Mouse (Mus musculus) heart, embryonic 11.5 days (tissue): Measurements from ENCODE around the gene Oat. TPM values are rescaled to one million over a fixed set of nuclear protein-coding genes. Genes with fewer than 3 reads are reported as not detected.
A peak's percentile ranks its signal among the peaks of the same experiment; 100 is the strongest.

Experiments used
- ATAC-seq: fragments of 200-750 bp; cut with Nextera tagmentation; replicated peaks from 2 replicates; pipeline ENCODE4 v1.8.0; 2017; ENCODE audit warnings: moderate library complexity; ENCODE audit not compliant: insufficient number of reproducible peaks, low FRiP score, low TSS enrichment
- H3K27ac ChIP-seq: fragments of 300-500 bp; sonication (generic); 2 replicates; pipeline ENCODE4 v1.5.1; 2014; ENCODE audit warnings: mild to moderate bottlenecking, low read depth, low read length
- H3K27me3 ChIP-seq: fragments of 300-500 bp; sonication (generic); 2 replicates; pipeline ENCODE4 v1.6.1; 2014; ENCODE audit warnings: mild to moderate bottlenecking, low read length, mixed read lengths; ENCODE audit not compliant: control insufficient read depth, insufficient read depth
- H3K36me3 ChIP-seq: fragments of 300-500 bp; sonication (generic); 2 replicates; pipeline ENCODE4 v1.6.1; 2014; ENCODE audit warnings: mild to moderate bottlenecking, low read length, moderate library complexity, mixed read lengths; ENCODE audit not compliant: control insufficient read depth, insufficient read depth
- H3K4me1 ChIP-seq: fragments of 300-500 bp; sonication (generic); 2 replicates; pipeline ENCODE4 v1.6.1; 2014; ENCODE audit warnings: low read length; ENCODE audit not compliant: control insufficient read depth, insufficient read depth
- H3K4me2 ChIP-seq: fragments of 300-500 bp; sonication (generic); 2 replicates; pipeline ENCODE4 v1.6.1; 2014; ENCODE audit warnings: mild to moderate bottlenecking, moderate library complexity
- H3K4me3 ChIP-seq: fragments of 300-500 bp; sonication (generic); 2 replicates; pipeline ENCODE4 v1.5.1; 2014; ENCODE audit warnings: low read depth, low read length
- H3K9ac ChIP-seq: fragments of 300-500 bp; sonication (generic); 2 replicates; pipeline ENCODE4 v1.6.1; 2014; ENCODE audit warnings: mild to moderate bottlenecking, low read depth, low read length, moderate library complexity
- H3K9me3 ChIP-seq: fragments of 300-500 bp; sonication (generic); replicated peaks from 2 replicates; pipeline ENCODE4 v1.6.1; 2016; ENCODE audit warnings: low read length; ENCODE audit not compliant: control insufficient read depth
- WGBS: fragments of 180-500 bp; shearing (Covaris S2); extraction: QIAGEN DNeasy Blood & Tissue Kit; methylation state at CpG from one replicate; pipeline ENCODE4 v1.1.7; 2014; ENCODE audit not compliant: insufficient replicate concordance; 5-methylcytosine and 5-hydroxymethylcytosine counted together
- polyA plus RNA-seq: library from polyadenylated mRNA; unstranded; fragments of >200 nt; fragmentation: Nextera tagmentation; extraction: Ambion mirVana; gene quantifications from 2 replicates; pipeline ENCODE4 v1.2.1, GENCODE M21; 2014

The Oat gene
- polyA plus RNA-seq, 1 experiment from 2014 or later: 162 TPM

- Histone ChIP-seq H3K4me1 (peaks cover 6% of the 10 kb centered on the region; the same call in 1 of the 2 replicates), H3K4me2 (peak within 1 kb of the TSS; percentile 74), H3K4me3 (peak within 1 kb of the TSS; percentile 57), H3K27me3 (peaks cover 2% of the 10 kb centered on the region; the same call in 1 of the 2 replicates), H3K9me3 (no peaks in the 10 kb centered on the region), H3K27ac (no peak within 1 kb of the TSS), H3K36me3 (no peaks in the 10 kb centered on the region), H3K9ac (peak within 1 kb of the TSS; percentile 68)
- peak; percentile 79 for ATAC-seq
- WGBS: 7% methylated on average over 44 of the region's 44 CpGs
Measured at GRCm38 (mm10) chr7:132610468-132611318, 34.5 kb upstream of the Oat start, which contains the start of gene Lhpp. Gene Lhpp (plus strand): TSS chr7:132610638.

GRCm38 (mm10) chr7:132608316-132609020, 32.3 kb upstream of the Oat start:
- H3K9ac ChIP-seq: no peak overlapping the region
- no peaks in the 10 kb centered on the region for H3K9me3 ChIP-seq
- H3K4me2 ChIP-seq: no peak overlapping the region
- H3K4me1 ChIP-seq: no peaks in the 10 kb centered on the region
- H3K36me3 ChIP-seq: no peaks in the 10 kb centered on the region
- peaks cover 5% of the 10 kb centered on the region for H3K27me3 ChIP-seq
- no peak for ATAC-seq
- no peak overlapping the region for H3K4me3 ChIP-seq
- H3K27ac ChIP-seq: no peak overlapping the region
- 83% methylated on average over 4 of the region's 4 CpGs for WGBS

GRCm38 (mm10) chr7:132605689-132606088, 29.5 kb upstream of the Oat start:
- no peak overlapping the region for H3K9ac ChIP-seq
- H3K36me3 ChIP-seq: no peaks in the 10 kb centered on the region
- ATAC-seq: no peak
- H3K27ac ChIP-seq: no peak overlapping the region
- H3K4me3 ChIP-seq: no peak overlapping the region
- H3K27me3 ChIP-seq: peaks cover 27% of the 10 kb centered on the region
- no peaks in the 10 kb centered on the region for H3K4me1 ChIP-seq
- H3K9me3 ChIP-seq: no peaks in the 10 kb centered on the region
- no peak overlapping the region for H3K4me2 ChIP-seq
- 54% methylated on average over 5 of the region's 5 CpGs for WGBS

GRCm38 (mm10) chr7:132604720-132605119, 28.5 kb upstream of the Oat start:
- Histone ChIP-seq H3K4me3 (no peak overlapping the region), H3K4me2 (no peak overlapping the region), H3K9ac (no peak overlapping the region), H3K27ac (no peak overlapping the region), H3K27me3 (peaks cover 37% of the 10 kb centered on the region), H3K36me3 (no peaks in the 10 kb centered on the region), H3K9me3 (no peaks in the 10 kb centered on the region), H3K4me1 (0 out of 2 replicates have a peak, but pooled peaks cover 2% of the 10 kb centered on the region)
- ATAC-seq: no peak
- WGBS: 71% methylated on average over 4 of the region's 4 CpGs

GRCm38 (mm10) chr7:132600926-132601325, 24.7 kb upstream of the Oat start:
- H3K9me3 ChIP-seq: no peaks in the 10 kb centered on the region
- H3K36me3 ChIP-seq: no peaks in the 10 kb centered on the region
- no peak overlapping the region for H3K27ac ChIP-seq
- H3K4me3 ChIP-seq: no peak overlapping the region
- peaks cover 72% of the 10 kb centered on the region for H3K27me3 ChIP-seq
- 13% methylated on average over 8 of the region's 8 CpGs for WGBS
- no peak for ATAC-seq
- peaks cover 14% of the 10 kb centered on the region; the same call in 1 of the 2 replicates for H3K4me1 ChIP-seq
- no peak overlapping the region for H3K4me2 ChIP-seq
- no peak overlapping the region for H3K9ac ChIP-seq

GRCm38 (mm10) chr7:132600026-132600425, 23.8 kb upstream of the Oat start:
- peak overlapping the region; percentile 71 for H3K4me2 ChIP-seq
- H3K9ac ChIP-seq: no peak overlapping the region
- no peaks in the 10 kb centered on the region for H3K9me3 ChIP-seq
- H3K36me3 ChIP-seq: no peaks in the 10 kb centered on the region
- no peak overlapping the region for H3K27ac ChIP-seq
- no peak for ATAC-seq
- WGBS: 3% methylated on average over 9 of the region's 9 CpGs
- H3K27me3 ChIP-seq: peaks cover 75% of the 10 kb centered on the region
- peak overlapping the region; percentile 44 for H3K4me3 ChIP-seq
- H3K4me1 ChIP-seq: peaks cover 14% of the 10 kb centered on the region; the same call in 1 of the 2 replicates

- Histone ChIP-seq H3K9me3 (no peaks in the 10 kb centered on the region), H3K27me3 (peaks cover 75% of the 10 kb centered on the region), H3K4me2 (peak within 1 kb of the TSS; percentile 71), H3K27ac (no peak within 1 kb of the TSS), H3K9ac (peak within 1 kb of the TSS; percentile 55; the same call in 1 of the 2 replicates), H3K4me3 (peak within 1 kb of the TSS; percentile 44), H3K36me3 (no peaks in the 10 kb centered on the region), H3K4me1 (peaks cover 14% of the 10 kb centered on the region; the same call in 1 of the 2 replicates)
- under 1% methylated on average over 49 of the region's 52 CpGs for WGBS
- ATAC-seq: no peak
Measured at GRCm38 (mm10) chr7:132599071-132599975, 23.1 kb upstream of the Oat start, which contains the start of gene Nkx1-2. Gene Nkx1-2 (minus strand): TSS chr7:132599637.
